Mouse (Mus musculus) layer of hippocampus, adult 18-20 months (tissue): Measurements from ENCODE around the gene Rb1. TPM values are rescaled to one million over a fixed set of nuclear protein-coding genes. Genes with fewer than 3 reads are reported as not detected.

Experiments
- DNase-seq, 2 experiments: peaks; one replicate each; pipeline ENCODE4 v3.0.0; 2022; ENCODE audit warnings: low spot score in 2 of 2
- microRNA-seq, 2 experiments: library from miRNA; unstranded; fragments of <30 nt; microRNA quantifications; one replicate each; pipeline ENCODE4 v1.2.0; 2021
- total RNA-seq, 2 experiments: library from RNA; stranded (reverse); gene quantifications; 2 replicates each; pipeline ENCODE4 v1.2.3; 2021

The Rb1 gene
- total RNA-seq, 2 experiments from 2014 or later, result 32.8 to 37.1 TPM

GRCm38 (mm10) chr14:73165136-73165535 is 160.5 kb downstream of the Rb1 start:
- no peak for DNase-seq

DNA sequence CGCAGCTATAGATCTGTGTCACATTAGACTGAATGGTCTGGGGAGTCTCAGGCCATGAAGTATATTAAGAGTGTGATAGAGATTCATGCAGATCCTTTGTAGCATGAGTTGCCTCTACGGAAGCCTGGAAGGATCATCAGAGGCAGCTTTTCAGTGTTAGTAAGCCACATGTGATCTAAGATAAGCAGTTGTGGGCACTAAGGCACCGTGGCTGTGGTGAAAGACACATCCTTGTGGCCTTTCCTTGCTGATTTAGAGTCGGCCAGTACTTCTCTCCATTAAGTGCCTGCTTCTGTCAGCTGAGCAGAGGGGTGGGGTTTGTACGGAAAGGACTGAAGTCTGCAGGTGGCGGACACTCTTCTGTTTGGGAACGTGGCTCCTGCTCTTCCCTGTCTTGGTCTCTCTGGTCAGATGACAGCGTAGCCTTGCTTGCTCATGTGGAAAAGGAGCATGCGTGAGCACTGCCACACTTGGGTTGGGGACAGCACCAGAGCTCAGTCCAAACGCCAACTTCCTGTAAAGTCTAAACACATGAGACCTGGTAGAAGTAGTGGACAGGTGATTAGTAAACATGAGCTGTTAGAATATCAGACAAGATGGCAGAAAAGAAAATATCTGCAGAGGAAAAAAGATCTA is 162.1 kb downstream of the Rb1 start:
- no peak for DNase-seq

- no peak for DNase-seq
Measured at GRCm38 (mm10) chr14:73162192-73162800, 163.3 kb downstream of the Rb1 start.

DNA sequence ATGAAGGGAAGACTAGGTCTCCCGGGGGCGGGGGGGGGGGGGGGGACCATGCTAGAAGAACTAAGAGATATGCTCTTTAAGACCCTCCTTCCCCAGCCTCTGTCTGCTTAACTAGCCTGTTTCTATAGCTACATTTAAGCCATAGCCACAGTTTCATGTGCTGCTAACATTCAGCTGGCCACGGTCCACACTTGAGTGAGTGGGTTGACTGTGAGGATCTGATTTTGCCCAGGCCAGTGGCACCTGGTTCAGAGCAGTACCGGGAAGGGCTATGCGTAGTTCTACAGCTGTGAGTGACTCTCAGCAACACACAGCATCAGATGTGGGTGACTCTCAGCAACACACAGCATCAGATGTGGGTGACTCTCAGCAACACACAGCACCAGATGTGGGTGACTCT is 164.3 kb downstream of the Rb1 start:
- no peak for DNase-seq

DNA sequence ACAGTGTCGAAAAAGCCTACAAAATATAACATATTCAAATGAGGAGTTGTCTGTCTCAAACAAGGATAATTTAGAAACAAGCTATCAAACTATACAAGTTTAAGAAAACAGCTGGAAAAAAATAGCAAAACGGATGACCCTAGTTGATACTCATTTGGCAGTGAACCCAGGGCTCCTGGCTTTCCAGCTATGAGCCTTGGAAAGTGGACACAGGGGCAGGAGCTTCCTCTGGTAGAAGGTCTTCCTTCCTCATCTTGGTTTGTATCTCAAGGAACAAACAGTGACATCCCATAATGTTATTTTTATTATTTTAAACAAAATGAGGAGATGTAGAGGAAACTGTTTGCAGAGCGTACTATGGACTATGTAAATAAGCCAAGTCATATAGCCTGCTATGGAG is 177.5 kb downstream of the Rb1 start:
- DNase-seq, result no peak

GRCm38 (mm10) chr14:73146721-73147120 is 178.9 kb downstream of the Rb1 start:
- DNase-seq, result no peak

- DNase-seq, result no peak
Measured at GRCm38 (mm10) chr14:73145531-73145930, 180.1 kb downstream of the Rb1 start.

DNA sequence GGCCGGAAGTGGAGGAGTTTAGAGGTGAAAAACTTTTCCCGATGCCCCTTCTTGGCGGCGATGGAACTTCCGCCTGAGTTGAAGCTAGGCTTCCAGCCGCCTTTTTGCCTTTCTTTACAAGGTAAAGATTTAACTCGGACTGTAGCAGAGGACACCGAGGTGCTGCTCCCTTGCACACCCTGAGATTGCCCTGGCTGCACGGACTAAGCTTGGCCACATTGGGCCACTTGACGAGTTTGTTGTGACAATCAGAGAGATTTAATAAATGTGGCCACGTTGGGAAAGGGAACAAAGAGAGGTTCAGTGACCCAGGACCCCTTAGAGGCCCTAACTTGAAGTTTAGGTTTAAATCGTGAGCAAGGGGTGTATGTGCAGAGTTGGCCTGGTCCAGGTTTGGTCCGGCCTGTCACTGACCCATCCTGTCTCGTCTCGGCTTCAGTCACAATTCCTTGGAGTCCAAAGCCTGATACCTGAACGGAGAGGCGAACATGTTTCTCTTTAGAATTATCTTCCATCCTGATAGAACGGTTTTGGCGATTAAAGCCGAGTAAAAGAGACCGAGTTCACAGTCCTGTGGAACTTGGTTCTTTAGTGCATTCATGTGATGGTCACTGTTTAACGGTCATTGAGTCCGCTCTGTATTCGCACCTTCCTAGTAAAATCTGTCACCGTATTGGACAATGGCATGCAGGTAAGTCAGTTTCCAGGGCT is 181.8 kb downstream of the Rb1 start:
- no peak for DNase-seq

GRCm38 (mm10) chr14:73142896-73143709 is 182.5 kb downstream of the Rb1 start:
- DNase-seq, result peak; percentile 68 to 77

- DNase-seq, result peak; percentile 5 to 31
Measured at GRCm38 (mm10) chr14:73142421-73142895, 183.2 kb downstream of the Rb1 start.

GRCm38 (mm10) chr14:73141800-73142199 is 183.8 kb downstream of the Rb1 start:
- DNase-seq, result no peak

GRCm38 (mm10) chr14:73139866-73140265 is 185.8 kb downstream of the Rb1 start:
- no peak for DNase-seq

GRCm38 (mm10) chr14:73138483-73138882 is 187.1 kb downstream of the Rb1 start:
- no peak for DNase-seq

DNA sequence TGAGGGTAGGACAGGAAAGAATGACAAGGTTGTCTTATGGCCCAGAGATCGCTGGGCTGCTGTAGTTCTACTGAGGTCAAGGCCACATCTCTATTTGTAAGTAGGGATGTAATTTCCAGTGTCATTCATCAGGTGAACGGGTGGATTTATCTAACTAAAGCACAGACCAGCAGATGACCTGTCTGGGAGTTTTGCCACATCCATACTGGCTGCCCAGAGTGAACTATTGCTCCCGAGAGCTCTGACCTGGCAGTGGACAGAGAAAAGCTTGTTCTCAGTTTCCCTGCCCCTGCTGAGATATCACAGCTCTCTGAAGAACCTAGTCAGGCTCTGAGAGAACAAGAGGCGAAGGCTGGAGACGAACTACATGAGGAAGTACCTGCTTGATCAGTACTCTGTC is 188.4 kb downstream of the Rb1 start:
- no peak for DNase-seq

Small RNAs within 50 kb of the gene (microRNA-seq; reads per million reads assigned to microRNA genes)
- gene Mir687, result 0 reads per million in 2 experiments

Other genes with a start within 250 kb of the Rb1 start
- 10 to 100 TPM; 24.5 to 31.7 TPM for gene Rcbtb2, start 202.8 kb downstream of the Rb1 start, total RNA-seq
- gene Lpar6, start 87.9 kb downstream of the Rb1 start, total RNA-seq, result 1 to 10 TPM; 1.2 to 1.6 TPM
- gene Itm2b, start 59.5 kb upstream of the Rb1 start, total RNA-seq, result 1,000 to 10,000 TPM; 1,015 to 1,046 TPM
- 10 to 100 TPM; 30.4 to 36.9 TPM for gene Med4, start 184.2 kb upstream of the Rb1 start, total RNA-seq
- gene Sucla2, start 199.5 kb upstream of the Rb1 start, total RNA-seq, result 100 to 1,000 TPM; 150 to 153 TPM
- 1 to 10 TPM; 6.2 to 6.3 TPM for gene Nudt15, start 222.4 kb upstream of the Rb1 start, total RNA-seq